Mouse (Mus musculus) cortical plate, adult 2 months (tissue): ENCODE measurements at regions not wholly inside any gene's neighbourhood (a gene's known extent, or its start where the extent isn't known, plus 50 kb on each side); places are given as distances from the start of the nearest gene placed in this dataset.

Experiments
- CTCF ChIP-seq: fragments of 200-500 bp; IDR thresholded peaks from 2 replicates; pipeline ENCODE4 v1.5.1; 2011; ENCODE audit warnings: mild to moderate bottlenecking, control low read depth, low read length; ENCODE audit not compliant: insufficient read depth; ENCODE audit errors: extremely low read depth
- POLR2A ChIP-seq: fragments of 200-500 bp; IDR thresholded peaks from 2 replicates; pipeline ENCODE4 v1.6.1; 2011; ENCODE audit warnings: mild to moderate bottlenecking, low read length, control low read depth; ENCODE audit not compliant: insufficient read depth; ENCODE audit errors: extremely low read depth

DNA sequence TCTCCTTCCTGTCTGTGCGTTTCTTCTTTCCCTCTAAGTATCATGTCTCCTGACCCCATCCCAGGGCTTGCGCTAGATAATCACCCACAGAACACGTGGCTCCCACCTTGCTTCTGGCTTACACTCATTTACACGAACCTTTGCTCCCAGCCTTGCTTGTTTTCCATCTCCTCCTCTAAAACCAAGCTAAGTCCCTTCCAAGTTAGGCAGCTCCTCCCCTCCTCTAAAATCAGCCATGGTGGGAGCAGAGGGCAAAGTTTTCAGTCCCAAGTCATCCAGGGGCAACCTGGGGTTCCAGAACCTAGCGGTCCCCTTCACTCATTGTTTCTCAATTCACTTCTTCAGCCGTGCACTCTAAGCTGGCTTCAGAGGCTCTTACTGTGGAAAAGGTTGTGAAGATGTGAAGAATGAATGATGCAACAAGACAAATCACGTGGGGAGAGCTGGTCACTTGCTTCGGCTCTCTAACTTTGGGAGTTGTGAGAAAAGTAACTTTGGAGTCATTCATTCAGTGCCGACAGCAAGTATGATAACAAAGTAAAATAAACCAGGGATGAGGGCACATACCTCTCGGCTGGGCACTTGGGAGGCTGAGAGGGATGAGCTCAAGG lies 179.9 kb upstream of the Rreb1 start:
- TF ChIP-seq CTCF = no peak
- no peak for TF ChIP-seq POLR2A
